Mouse (Mus musculus) lung, embryonic 16.5 days (tissue): ENCODE results near the gene Vmn1r194. TPM values are rescaled to one million over a fixed set of nuclear protein-coding genes. Genes with fewer than 3 reads are reported as not detected.
A peak's percentile ranks its signal among the peaks of the same experiment; 100 is the strongest.
"Not testable (repeated sequence)": the region's sequence is repeated elsewhere in the genome, so short reads cannot be mapped to it uniquely, and the experiment has no call there.

Source experiments
- ATAC-seq: fragments of 200-750 bp; cut with Nextera tagmentation; 2 replicates; pipeline ENCODE4 v1.8.0; 2017; ENCODE audit warnings: low read depth, mild to moderate bottlenecking, moderate library complexity
- H3K27ac ChIP-seq: fragments of 300-500 bp; sonication (generic); 2 replicates; pipeline ENCODE4 v1.5.1; 2014; ENCODE audit warnings: mild to moderate bottlenecking, control low read depth, low read length
- H3K27me3 ChIP-seq: fragments of 300-500 bp; sonication (generic); 2 replicates; pipeline ENCODE4 v1.6.1; 2014; ENCODE audit warnings: low read depth, low read length, mixed read lengths; ENCODE audit not compliant: control insufficient read depth, insufficient read depth
- H3K36me3 ChIP-seq: fragments of 300-500 bp; sonication (generic); 2 replicates; pipeline ENCODE4 v1.6.1; 2014; ENCODE audit warnings: low read length; ENCODE audit not compliant: control insufficient read depth, insufficient read depth
- H3K4me1 ChIP-seq: fragments of 300-500 bp; sonication (generic); replicated peaks from 2 replicates; pipeline ENCODE4 v1.6.1; 2014; ENCODE audit warnings: low read length, mixed read lengths; ENCODE audit not compliant: control insufficient read depth, insufficient read depth
- H3K4me2 ChIP-seq: fragments of 300-500 bp; sonication (generic); 2 replicates; pipeline ENCODE4 v1.6.1; 2014; ENCODE audit warnings: low read depth, low read length, control low read depth
- H3K4me3 ChIP-seq: fragments of 300-500 bp; sonication (generic); 2 replicates; pipeline ENCODE4 v1.5.1; 2014; ENCODE audit warnings: mild to moderate bottlenecking, low read length, control low read depth
- H3K9ac ChIP-seq: fragments of 300-500 bp; sonication (generic); 2 replicates; pipeline ENCODE4 v1.6.1; 2014; ENCODE audit warnings: low read length, control low read depth
- H3K9me3 ChIP-seq: fragments of 300-500 bp; sonication (generic); 2 replicates; pipeline ENCODE4 v1.6.1; 2016; ENCODE audit warnings: low read length; ENCODE audit not compliant: control insufficient read depth
- WGBS: fragments of 180-500 bp; shearing (Covaris S2); extraction: QIAGEN DNeasy Blood & Tissue Kit; methylation state at CpG from one replicate; pipeline ENCODE4 v1.1.7; 2014; 5-methylcytosine and 5-hydroxymethylcytosine counted together
- microRNA-seq: library from miRNA; unstranded; fragments of <30 nt; microRNA quantifications from one replicate; pipeline ENCODE4, GENCODE M21; 2016
- polyA plus RNA-seq: library from polyadenylated mRNA; unstranded; fragments of >200 nt; fragmentation: Nextera tagmentation; extraction: Ambion mirVana; gene quantifications from 2 replicates; pipeline ENCODE4 v1.2.1, GENCODE M21; 2015

The Vmn1r194 gene
- polyA plus RNA-seq, result not detected in 2 replicates

DNA sequence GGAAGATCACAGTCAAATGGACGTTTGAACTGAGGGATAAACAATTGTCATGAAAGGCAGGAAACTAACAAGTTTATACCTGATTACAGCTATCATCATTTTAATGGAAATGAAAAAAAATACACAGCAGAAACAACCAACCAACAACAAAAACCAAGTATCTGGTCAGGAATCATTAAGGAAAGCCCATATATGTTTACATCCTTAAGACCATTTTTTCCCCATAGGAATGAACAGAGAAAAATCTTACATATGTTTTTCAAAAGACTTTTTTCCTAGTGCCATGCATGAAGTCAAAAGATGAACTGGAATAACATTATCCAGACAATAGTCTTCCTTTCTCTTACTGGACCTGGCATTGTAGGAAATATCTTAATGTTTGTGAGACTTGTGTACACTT lies at the start of gene Vmn1r194:
TSS of gene Vmn1r194 (plus strand) at position 301 of the 400 bp plus-strand sequence.
- WGBS, result 17% methylated on average over 1 of the region's 1 CpGs
- H3K36me3 ChIP-seq, result no peaks in the 10 kb centered on the region

GRCm38 (mm10) chr13:22223060-22223459 lies 21.0 kb upstream of the Vmn1r194 start, which contains the start of gene Vmn1r193:
Vmn1r193 (minus strand) TSS chr13:22223160.
- H3K4me3 ChIP-seq, H3K27ac ChIP-seq, H3K4me1 ChIP-seq, H3K9ac ChIP-seq, H3K27me3 ChIP-seq, H3K9me3 ChIP-seq, H3K36me3 ChIP-seq, H3K4me2 ChIP-seq, ATAC-seq: not testable (repeated sequence)
- WGBS, result 57% methylated on average over 1 of the region's 1 CpGs

More for the DNA sequence above, at the start of gene Vmn1r194:
- no peak within 1 kb of the TSS for H3K4me2 ChIP-seq
- no peaks in the 10 kb centered on the region for H3K4me1 ChIP-seq
- no peak within 1 kb of the TSS for H3K4me3 ChIP-seq
- no peak within 1 kb of the TSS for H3K9ac ChIP-seq
- no peak within 1 kb of the TSS for H3K27ac ChIP-seq
- no peaks in the 10 kb centered on the region for H3K9me3 ChIP-seq
- no peak for ATAC-seq
- no peaks in the 10 kb centered on the region for H3K27me3 ChIP-seq

GRCm38 (mm10) chr13:22270222-22270621 lies 26.2 kb downstream of the Vmn1r194 start, which contains the start of gene Vmn1r195:
Vmn1r195 (plus strand) TSS chr13:22270522.
- 93% methylated on average over 1 of the region's 1 CpGs for WGBS
- not testable (repeated sequence) for H3K27ac ChIP-seq, H3K4me3 ChIP-seq, ATAC-seq, H3K27me3 ChIP-seq, H3K4me2 ChIP-seq, H3K9me3 ChIP-seq, H3K36me3 ChIP-seq, H3K4me1 ChIP-seq, H3K9ac ChIP-seq

- no peak overlapping the region for H3K9ac ChIP-seq
- H3K4me3 ChIP-seq, result no peak overlapping the region
- no peaks in the 10 kb centered on the region for H3K27me3 ChIP-seq
- ATAC-seq, result no peak
- no peaks in the 10 kb centered on the region for H3K36me3 ChIP-seq
- WGBS, result 40% methylated on average over 2 of the region's 2 CpGs
- no peak overlapping the region for H3K4me2 ChIP-seq
- no peak overlapping the region for H3K27ac ChIP-seq
- no peaks in the 10 kb centered on the region for H3K4me1 ChIP-seq
- H3K9me3 ChIP-seq, result no peaks in the 10 kb centered on the region
Measured at GRCm38 (mm10) chr13:22271721-22272120, 27.7 kb downstream of the Vmn1r194 start.

- Histone ChIP-seq H3K4me2 (no peak overlapping the region), H3K27ac (no peak overlapping the region), H3K4me1 (no peaks in the 10 kb centered on the region), H3K27me3 (no peaks in the 10 kb centered on the region), H3K36me3 (no peaks in the 10 kb centered on the region), H3K4me3 (no peak overlapping the region), H3K9me3 (no peaks in the 10 kb centered on the region), H3K9ac (no peak overlapping the region)
- 0 out of 2 replicates have a peak, but pooled peaks have one; percentile 47 for ATAC-seq
- 35% methylated on average over 2 of the region's 2 CpGs for WGBS
Measured at GRCm38 (mm10) chr13:22284578-22284977, 40.6 kb downstream of the Vmn1r194 start.

DNA sequence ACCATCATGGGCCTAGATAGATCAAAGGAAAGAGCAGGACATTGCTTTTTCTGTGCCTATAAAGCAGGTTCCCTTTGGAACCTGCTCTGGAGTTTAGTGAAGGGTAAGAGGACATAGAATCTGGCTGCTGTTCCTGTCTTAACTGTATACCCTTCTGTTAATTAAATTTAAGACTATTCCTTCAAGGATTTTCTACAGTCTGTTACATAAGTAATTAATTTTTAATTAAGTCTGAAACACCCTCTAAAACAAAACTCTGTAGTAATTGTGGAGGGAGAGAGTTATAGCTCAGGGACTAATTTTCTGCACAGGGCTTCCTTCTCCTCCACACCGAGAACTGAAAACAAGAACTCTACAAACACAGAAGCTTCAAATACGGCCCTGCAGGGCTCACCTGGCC lies 45.6 kb downstream of the Vmn1r194 start, which contains the start of gene Vmn1r196:
TSS of gene Vmn1r196 (plus strand) at position 301 of the 400 bp plus-strand sequence.
- Histone ChIP-seq H3K27ac (no peak within 1 kb of the TSS), H3K4me2 (no peak within 1 kb of the TSS), H3K9ac (no peak within 1 kb of the TSS), H3K9me3 (no peaks in the 10 kb centered on the region), H3K36me3 (no peaks in the 10 kb centered on the region), H3K4me3 (no peak within 1 kb of the TSS), H3K4me1 (no peaks in the 10 kb centered on the region), H3K27me3 (no peaks in the 10 kb centered on the region)
- WGBS, result 72% methylated on average over 2 of the region's 2 CpGs
- ATAC-seq, result no peak

Small RNA genes lying within 50 kb of the gene (microRNA-seq; reads per million reads assigned to microRNA genes)
- gene Gm23282 (not detected), gene Gm25084 (not detected)

Other genes with a start within 250 kb of the Vmn1r194 start
- gene Prss16, start 234.5 kb upstream of the Vmn1r194 start, polyA plus RNA-seq, result 10.0 and 26.0 TPM in 2 replicates
- 2.3 and 15.3 TPM in 2 replicates for gene Hist1h2ah, start 208.6 kb upstream of the Vmn1r194 start, polyA plus RNA-seq
- 6.6 and 7.3 TPM in 2 replicates for gene Hist1h2bk, start 208.3 kb upstream of the Vmn1r194 start, polyA plus RNA-seq
- gene Hist1h4i, start 202.9 kb upstream of the Vmn1r194 start, polyA plus RNA-seq, result 23.6 and 24.3 TPM in 2 replicates
- gene Hist1h2ag, start 201.3 kb upstream of the Vmn1r194 start, polyA plus RNA-seq, result 36.8 and 53.7 TPM in 2 replicates
- 12.9 and 16.4 TPM in 2 replicates for gene Hist1h2bj, start 201.0 kb upstream of the Vmn1r194 start, polyA plus RNA-seq
- gene Vmn1r188, start 159.8 kb upstream of the Vmn1r194 start, polyA plus RNA-seq, result not detected in 2 replicates
- not detected in 2 replicates for gene Vmn1r189, start 138.4 kb upstream of the Vmn1r194 start, polyA plus RNA-seq
- not detected in 2 replicates for gene Vmn1r191, start 60.2 kb upstream of the Vmn1r194 start, polyA plus RNA-seq
- not detected in 2 replicates for gene Vmn1r192, start 53.1 kb upstream of the Vmn1r194 start, polyA plus RNA-seq
- gene Vmn1r193, start 21.1 kb upstream of the Vmn1r194 start, polyA plus RNA-seq, result not detected in 2 replicates
- gene Vmn1r195, start 26.3 kb downstream of the Vmn1r194 start, polyA plus RNA-seq, result not detected in 2 replicates
- gene Vmn1r196, start 45.7 kb downstream of the Vmn1r194 start, polyA plus RNA-seq, result not detected in 2 replicates
- gene Vmn1r197, start 80.4 kb downstream of the Vmn1r194 start, polyA plus RNA-seq, result not detected in 2 replicates
- gene Vmn1r198, start 106.1 kb downstream of the Vmn1r194 start, polyA plus RNA-seq, result not detected in 2 replicates
- not detected in 2 replicates for gene Vmn1r199, start 135.6 kb downstream of the Vmn1r194 start, polyA plus RNA-seq
- gene Vmn1r200, start 146.2 kb downstream of the Vmn1r194 start, polyA plus RNA-seq, result not detected in 2 replicates
- not detected in 2 replicates for gene Vmn1r201, start 227.7 kb downstream of the Vmn1r194 start, polyA plus RNA-seq